Mouse (Mus musculus) heart, embryonic 15.5 days (tissue): ENCODE data around the gene Gba. TPM values are rescaled to one million over a fixed set of nuclear protein-coding genes. Genes with fewer than 3 reads are reported as not detected.
A peak's percentile ranks its signal among the peaks of the same experiment; 100 is the strongest.

Experiments used
- ATAC-seq: fragments of 200-750 bp; cut with Nextera tagmentation; replicated peaks from 2 replicates; pipeline ENCODE4 v1.8.0; 2017; ENCODE audit warnings: low read depth, moderate TSS enrichment; ENCODE audit not compliant: insufficient number of reproducible peaks, insufficient read depth, low FRiP score
- H3K27ac ChIP-seq: fragments of 300-500 bp; sonication (generic); 2 replicates; pipeline ENCODE4 v1.5.1; 2015; ENCODE audit warnings: mild to moderate bottlenecking, inconsistent platforms
- H3K27me3 ChIP-seq: fragments of 300-500 bp; sonication (generic); 2 replicates; pipeline ENCODE4 v1.6.1; 2015; ENCODE audit warnings: inconsistent platforms
- H3K36me3 ChIP-seq: fragments of 300-500 bp; sonication (generic); 2 replicates; pipeline ENCODE4 v1.6.1; 2015; ENCODE audit warnings: mild to moderate bottlenecking, inconsistent platforms
- H3K4me1 ChIP-seq: fragments of 300-500 bp; sonication (generic); replicated peaks from 2 replicates; pipeline ENCODE4 v1.6.1; 2015; ENCODE audit warnings: inconsistent platforms
- H3K4me2 ChIP-seq: fragments of 300-500 bp; sonication (generic); 2 replicates; pipeline ENCODE4 v1.6.1; 2015; ENCODE audit warnings: inconsistent platforms, mild to moderate bottlenecking, moderate library complexity
- H3K4me3 ChIP-seq: fragments of 300-500 bp; sonication (generic); 2 replicates; pipeline ENCODE4 v1.5.1; 2015; ENCODE audit warnings: mild to moderate bottlenecking, inconsistent platforms
- H3K9ac ChIP-seq: fragments of 300-500 bp; sonication (generic); 2 replicates; pipeline ENCODE4 v1.6.1; 2015; ENCODE audit warnings: mild to moderate bottlenecking, inconsistent platforms
- H3K9me3 ChIP-seq: fragments of 300-500 bp; sonication (generic); replicated peaks from 2 replicates; pipeline ENCODE4 v1.6.1; 2016; ENCODE audit warnings: inconsistent platforms
- WGBS: fragments of 180-500 bp; shearing (Covaris S2); methylation state at CpG from one replicate; pipeline ENCODE4 v1.1.7; 2015; ENCODE audit warnings: mixed read lengths; 5-methylcytosine and 5-hydroxymethylcytosine counted together
- polyA plus RNA-seq: library from polyadenylated mRNA; unstranded; fragments of >200 nt; fragmentation: Nextera tagmentation; extraction: Ambion mirVana; gene quantifications from 2 replicates; pipeline ENCODE4 v1.2.1, GENCODE M21; 2015

Gba gene
- polyA plus RNA-seq, 1 experiment from 2014 or later, result 27.3 TPM

GRCm38 (mm10) chr3:89165268-89165870, 37.4 kb upstream of the Gba start:
- Histone ChIP-seq H3K27me3 (no peaks in the 10 kb centered on the region), H3K4me1 (peaks cover 24% of the 10 kb centered on the region), H3K9me3 (no peaks in the 10 kb centered on the region), H3K9ac (peak overlapping the region; percentile 95), H3K27ac (peak overlapping the region; percentile 98), H3K36me3 (peaks cover 37% of the 10 kb centered on the region), H3K4me3 (peak overlapping the region; percentile 94), H3K4me2 (peak overlapping the region; percentile 74)
- ATAC-seq, result no peak
- WGBS, result 17% methylated on average over 12 of the region's 12 CpGs

DNA sequence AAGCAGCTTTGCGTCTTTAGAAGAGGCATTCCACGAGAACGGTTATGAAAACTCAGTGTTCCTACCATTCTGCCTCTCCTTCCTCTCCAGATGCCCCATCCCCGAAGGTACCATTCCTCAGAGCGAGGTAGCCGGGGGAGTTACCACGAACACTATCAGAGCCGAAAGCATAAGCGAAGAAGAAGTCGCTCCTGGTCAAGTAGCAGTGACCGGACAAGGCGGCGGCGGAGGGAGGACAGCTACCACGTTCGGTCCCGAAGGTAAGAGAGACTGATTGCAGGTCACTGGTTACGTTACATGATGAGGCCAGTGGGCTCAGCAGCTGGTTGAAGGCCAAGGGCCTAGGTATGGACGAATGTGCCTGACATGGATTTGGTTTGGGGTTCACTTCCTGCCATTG, 35.8 kb upstream of the Gba start:
- Histone ChIP-seq H3K9ac (no peak overlapping the region), H3K4me2 (no peak overlapping the region), H3K27me3 (no peaks in the 10 kb centered on the region), H3K27ac (no peak overlapping the region), H3K4me3 (no peak overlapping the region), H3K4me1 (peaks cover 23% of the 10 kb centered on the region), H3K9me3 (no peaks in the 10 kb centered on the region), H3K36me3 (peaks cover 51% of the 10 kb centered on the region)
- 90% methylated on average over 19 of the region's 19 CpGs for WGBS
- no peak for ATAC-seq

GRCm38 (mm10) chr3:89174844-89175243, 27.9 kb upstream of the Gba start:
- Histone ChIP-seq H3K9ac (no peak overlapping the region), H3K4me3 (no peak overlapping the region), H3K36me3 (peaks cover 72% of the 10 kb centered on the region), H3K4me1 (peaks cover 16% of the 10 kb centered on the region), H3K27me3 (no peaks in the 10 kb centered on the region), H3K27ac (no peak overlapping the region), H3K4me2 (no peak overlapping the region), H3K9me3 (no peaks in the 10 kb centered on the region)
- no peak for ATAC-seq
- 93% methylated on average over 11 of the region's 11 CpGs for WGBS

GRCm38 (mm10) chr3:89175544-89175943, 27.2 kb upstream of the Gba start:
- WGBS, result 86% methylated on average over 10 of the region's 10 CpGs
- Histone ChIP-seq H3K27ac (no peak overlapping the region), H3K4me1 (peaks cover 16% of the 10 kb centered on the region), H3K36me3 (peaks cover 71% of the 10 kb centered on the region), H3K9me3 (no peaks in the 10 kb centered on the region), H3K9ac (no peak overlapping the region), H3K27me3 (no peaks in the 10 kb centered on the region), H3K4me2 (no peak overlapping the region), H3K4me3 (no peak overlapping the region)
- ATAC-seq, result no peak

DNA sequence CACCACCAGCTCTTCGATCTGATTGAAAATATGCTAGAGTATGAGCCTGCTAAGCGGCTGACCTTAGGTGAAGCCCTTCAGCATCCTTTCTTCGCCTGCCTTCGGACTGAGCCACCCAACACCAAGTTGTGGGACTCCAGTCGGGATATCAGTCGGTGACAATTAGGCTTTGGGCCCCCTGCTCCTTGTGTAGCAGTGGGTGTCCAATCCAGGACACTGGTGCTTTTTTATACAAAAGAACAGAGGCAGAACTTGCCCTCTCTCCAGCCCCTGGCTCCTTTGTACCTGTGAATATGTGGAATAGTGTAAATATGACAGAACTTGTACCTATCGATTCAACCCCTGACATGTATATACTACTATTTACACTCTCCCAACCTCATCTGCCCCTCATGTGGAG, 26.3 kb upstream of the Gba start:
- no peaks in the 10 kb centered on the region for H3K9me3 ChIP-seq
- H3K4me1 ChIP-seq, result peaks cover 16% of the 10 kb centered on the region
- H3K27me3 ChIP-seq, result no peaks in the 10 kb centered on the region
- no peak overlapping the region for H3K4me2 ChIP-seq
- H3K9ac ChIP-seq, result no peak overlapping the region
- 81% methylated on average over 7 of the region's 7 CpGs for WGBS
- H3K4me3 ChIP-seq, result no peak overlapping the region
- H3K36me3 ChIP-seq, result peaks cover 72% of the 10 kb centered on the region
- no peak overlapping the region for H3K27ac ChIP-seq
- no peak for ATAC-seq

DNA sequence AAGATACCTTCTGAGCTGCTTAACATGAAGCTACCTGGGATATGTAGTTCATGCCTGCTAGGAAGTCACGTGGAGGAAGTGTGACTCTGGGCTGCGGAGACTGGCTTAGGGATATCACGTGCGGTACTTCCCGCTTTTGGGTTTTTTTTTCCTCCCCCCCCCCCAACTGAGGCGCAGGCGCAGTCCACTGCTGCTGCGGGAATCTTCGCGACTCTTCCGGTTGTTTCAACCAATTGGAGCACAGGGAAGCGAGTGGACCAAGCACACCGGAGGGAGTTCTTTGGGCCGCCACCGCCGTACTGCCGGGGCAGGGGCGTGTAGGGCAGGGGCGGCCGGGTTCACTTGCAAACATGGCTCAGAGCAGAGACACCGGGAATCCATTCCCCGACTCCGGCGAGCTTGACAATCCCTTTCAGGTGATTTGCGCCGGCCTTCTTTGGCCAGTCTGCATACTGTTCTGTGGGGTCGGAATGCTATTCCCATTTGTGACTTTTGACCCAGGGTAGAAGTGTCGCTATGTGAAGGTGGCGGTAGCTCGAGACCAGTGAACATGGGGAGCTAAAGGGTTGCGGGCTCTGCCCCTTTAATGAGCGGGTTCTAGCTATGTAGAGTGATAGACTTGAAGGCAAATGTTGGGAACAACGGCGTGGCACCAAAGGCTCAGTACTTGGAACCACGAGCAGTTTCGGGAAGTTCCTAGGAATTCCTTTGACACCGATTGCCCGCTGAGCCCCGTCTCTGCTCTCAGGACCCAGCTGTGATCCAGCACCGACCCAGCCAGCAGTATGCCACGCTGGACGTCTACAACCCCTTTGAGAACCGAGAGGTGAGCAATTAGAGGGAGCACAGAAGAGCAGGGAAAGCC, 25.3 kb upstream of the Gba start, which contains the start of gene Scamp3:
Gene Scamp3 (plus strand): TSS at position 232 of the 865 bp plus-strand sequence.
- H3K9me3 ChIP-seq, result no peaks in the 10 kb centered on the region
- 0% methylated on average over 43 of the region's 43 CpGs for WGBS
- H3K4me2 ChIP-seq, result peak within 1 kb of the TSS; percentile 86
- H3K27ac ChIP-seq, result peak within 1 kb of the TSS; percentile 81
- ATAC-seq, result peak; percentile 93
- peak within 1 kb of the TSS; percentile 68 for H3K4me3 ChIP-seq
- peaks cover 16% of the 10 kb centered on the region for H3K4me1 ChIP-seq
- peak within 1 kb of the TSS; percentile 77 for H3K9ac ChIP-seq
- H3K36me3 ChIP-seq, result peaks cover 71% of the 10 kb centered on the region
- H3K27me3 ChIP-seq, result no peaks in the 10 kb centered on the region

GRCm38 (mm10) chr3:89178107-89178385, 24.7 kb upstream of the Gba start:
- Histone ChIP-seq H3K4me3 (peak overlapping the region; percentile 68), H3K36me3 (peaks cover 65% of the 10 kb centered on the region), H3K27me3 (no peaks in the 10 kb centered on the region), H3K4me1 (peaks cover 19% of the 10 kb centered on the region), H3K4me2 (peak overlapping the region; percentile 86), H3K9me3 (no peaks in the 10 kb centered on the region), H3K9ac (peak overlapping the region; percentile 77), H3K27ac (peak overlapping the region; percentile 81)
- WGBS, result 4% methylated on average over 6 of the region's 6 CpGs
- no peak for ATAC-seq

GRCm38 (mm10) chr3:89179056-89179455, 23.7 kb upstream of the Gba start:
- H3K4me1 ChIP-seq, result peaks cover 28% of the 10 kb centered on the region
- no peak for ATAC-seq
- no peaks in the 10 kb centered on the region for H3K9me3 ChIP-seq
- H3K27me3 ChIP-seq, result no peaks in the 10 kb centered on the region
- no peak overlapping the region for H3K9ac ChIP-seq
- H3K27ac ChIP-seq, result no peak overlapping the region
- no peak overlapping the region for H3K4me3 ChIP-seq
- peak overlapping the region; percentile 86; the same call in 1 of the 2 replicates for H3K4me2 ChIP-seq
- WGBS, result 90% methylated on average over 11 of the region's 11 CpGs
- peaks cover 55% of the 10 kb centered on the region for H3K36me3 ChIP-seq

DNA sequence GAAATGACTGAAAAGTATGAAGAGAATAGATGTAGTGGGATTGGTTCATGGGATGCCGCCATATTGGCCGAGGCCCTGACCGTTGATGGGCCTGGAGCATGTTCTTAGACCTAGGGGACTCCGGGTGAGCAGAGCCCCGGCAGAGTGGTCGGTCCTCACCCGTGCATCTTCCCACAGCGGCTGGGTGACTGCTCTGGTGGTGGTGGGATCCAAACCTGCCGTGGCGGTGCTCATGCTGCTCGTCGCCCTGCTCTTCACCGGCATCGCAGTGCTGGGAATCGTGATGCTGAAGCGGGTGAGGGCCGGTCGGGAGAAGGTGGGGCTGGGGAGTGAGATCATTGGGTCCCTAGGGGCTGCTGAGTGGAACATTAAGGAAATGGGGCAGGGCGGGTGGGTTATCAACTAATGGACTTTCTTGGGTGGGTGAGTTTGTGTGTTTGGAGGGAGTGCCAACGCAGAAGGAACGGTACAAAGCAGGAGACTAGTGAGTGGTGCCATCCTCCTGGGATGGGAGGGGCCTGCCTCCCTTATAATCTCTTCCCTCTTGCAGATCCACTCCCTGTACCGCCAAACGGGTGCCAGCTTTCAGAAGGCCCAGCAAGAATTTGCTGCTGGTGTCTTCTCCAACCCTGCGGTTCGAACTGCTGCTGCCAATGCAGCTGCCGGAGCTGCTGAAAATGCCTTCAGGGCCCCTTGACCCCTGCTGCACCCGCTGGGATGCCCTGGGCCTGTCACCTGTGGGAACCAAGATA, 20.8 kb upstream of the Gba start:
- H3K36me3 ChIP-seq, result peaks cover 30% of the 10 kb centered on the region
- peaks cover 30% of the 10 kb centered on the region for H3K4me1 ChIP-seq
- no peak overlapping the region for H3K4me2 ChIP-seq
- no peak overlapping the region for H3K9ac ChIP-seq
- H3K4me3 ChIP-seq, result no peak overlapping the region
- H3K9me3 ChIP-seq, result no peaks in the 10 kb centered on the region
- no peaks in the 10 kb centered on the region for H3K27me3 ChIP-seq
- 91% methylated on average over 27 of the region's 27 CpGs for WGBS
- no peak overlapping the region for H3K27ac ChIP-seq
- no peak for ATAC-seq

DNA sequence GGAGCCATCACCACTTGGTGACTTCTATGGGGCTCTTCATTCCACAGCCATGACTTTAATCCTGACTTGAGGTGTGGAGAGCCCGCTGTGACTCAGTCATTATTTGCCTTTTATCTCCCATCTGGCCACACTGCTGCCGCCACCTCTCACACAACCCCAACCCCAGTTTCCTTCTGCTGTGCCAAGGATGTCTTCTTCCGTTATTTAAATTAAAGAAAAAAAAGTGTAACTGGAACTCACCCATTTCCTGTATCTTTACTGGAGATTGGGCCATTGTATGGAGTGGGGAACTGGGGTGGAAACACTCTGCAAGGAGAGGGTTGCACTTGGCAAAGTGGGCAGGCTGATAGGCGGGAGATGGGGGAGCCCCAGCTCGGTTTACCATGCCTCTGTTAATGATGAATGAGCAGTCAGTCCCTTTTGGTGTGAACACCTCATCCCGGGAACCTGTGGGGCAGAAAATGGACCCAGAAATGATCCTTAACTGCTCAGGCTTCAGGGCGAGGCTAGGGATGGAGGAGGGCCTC, 20.1 kb upstream of the Gba start:
- Histone ChIP-seq H3K4me1 (peaks cover 32% of the 10 kb centered on the region), H3K4me3 (peak overlapping the region; percentile 81), H3K9me3 (no peaks in the 10 kb centered on the region), H3K4me2 (peak overlapping the region; percentile 91), H3K9ac (peak overlapping the region; percentile 72; the same call in 1 of the 2 replicates), H3K27me3 (no peaks in the 10 kb centered on the region; the same call in 1 of the 2 replicates), H3K27ac (peak overlapping the region; percentile 86; the same call in 1 of the 2 replicates), H3K36me3 (peaks cover 30% of the 10 kb centered on the region)
- WGBS, result 46% methylated on average over 7 of the region's 7 CpGs
- ATAC-seq, result no peak
